Mouse (Mus musculus) large intestine, adult 2 months (tissue): ENCODE measurements around the gene Phka2. TPM values are rescaled to one million over a fixed set of nuclear protein-coding genes. Genes with fewer than 3 reads are reported as not detected.

Experiments used
- DNase-seq: peaks from one replicate; pipeline ENCODE4 v3.0.0-alpha.2; 2012; ENCODE audit warnings: low read depth, low spot score
- WGBS: fragments of 180-500 bp; shearing (Covaris S2); methylation state at CpG from one replicate; pipeline ENCODE4 v1.1.7; 2018; 5-methylcytosine and 5-hydroxymethylcytosine counted together
- polyA plus RNA-seq: library from polyadenylated mRNA; depleted of rRNA; stranded (reverse); fragments of >200 nt; gene quantifications from 2 replicates; pipeline ENCODE4 v1.2.3, GENCODE M21; 2012; rRNA removed

Gene Phka2
- polyA plus RNA-seq, 1 experiment = 4.7 TPM

DNA sequence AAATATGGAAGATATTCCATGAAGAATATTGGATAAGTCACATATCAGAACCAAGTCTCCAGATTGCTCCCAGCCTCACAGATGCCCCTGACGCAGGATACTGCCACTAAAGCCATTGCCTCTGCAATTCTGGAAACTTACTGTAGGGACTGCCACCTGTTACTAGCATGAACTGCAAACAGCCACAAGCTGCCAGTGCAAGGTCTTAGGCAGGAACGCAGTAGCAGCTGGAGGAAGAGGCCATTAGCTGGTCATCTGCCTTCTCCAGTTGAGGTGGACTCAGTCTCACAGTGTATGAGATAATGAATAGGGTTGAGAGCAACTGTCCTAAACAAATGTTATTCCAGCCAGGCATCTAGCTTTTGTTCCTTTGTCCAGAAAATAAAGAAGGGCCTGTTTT is 96.1 kb downstream of the Phka2 start:
- WGBS = 82% methylated on average over 2 of the region's 2 CpGs
- no peak for DNase-seq

DNA sequence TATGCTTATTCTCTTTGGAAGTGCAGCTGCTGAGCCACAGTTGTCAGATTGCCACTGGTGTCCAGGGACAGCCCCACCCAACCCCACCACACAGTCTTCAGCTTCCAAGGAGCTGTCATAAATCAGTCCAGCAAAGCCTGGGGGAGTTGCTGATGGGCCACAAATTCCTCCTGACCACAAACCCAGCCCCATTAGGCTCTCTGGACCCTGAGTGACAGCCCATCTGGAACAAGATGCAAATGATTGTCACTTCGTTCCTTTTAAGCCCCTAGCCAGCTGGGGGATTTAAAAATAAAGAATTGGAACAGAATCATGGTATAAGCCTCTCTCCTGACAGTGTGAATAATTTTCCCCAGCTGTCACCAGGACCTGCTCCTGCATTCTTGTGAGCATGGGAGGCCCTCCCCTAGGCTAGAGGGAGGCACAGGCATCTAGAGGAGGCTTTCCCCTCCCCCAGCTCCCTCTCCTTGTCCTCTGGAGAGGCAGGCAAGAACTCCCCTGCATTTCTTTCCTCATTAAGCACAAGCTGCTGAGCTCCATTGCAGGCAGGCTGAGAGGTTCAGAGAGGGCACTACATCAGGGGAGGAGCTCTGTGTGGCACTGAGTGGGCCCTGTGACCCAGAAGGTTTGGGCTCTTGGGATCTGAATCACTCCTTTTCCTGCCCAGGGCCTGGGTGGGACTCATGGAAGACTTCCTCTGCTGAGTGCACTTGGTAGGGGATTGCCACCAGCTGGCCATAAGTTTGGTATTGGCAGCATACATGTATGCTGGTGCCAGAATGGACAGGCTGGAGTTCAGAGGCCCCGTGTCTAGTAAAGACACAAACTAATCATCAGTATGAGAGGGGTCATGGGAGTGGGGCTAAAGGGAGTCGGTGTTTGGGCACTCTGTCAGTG is 96.8 kb downstream of the Phka2 start:
- 40% methylated on average over 3 of the region's 3 CpGs for whole genome bisulfite sequencing

DNA sequence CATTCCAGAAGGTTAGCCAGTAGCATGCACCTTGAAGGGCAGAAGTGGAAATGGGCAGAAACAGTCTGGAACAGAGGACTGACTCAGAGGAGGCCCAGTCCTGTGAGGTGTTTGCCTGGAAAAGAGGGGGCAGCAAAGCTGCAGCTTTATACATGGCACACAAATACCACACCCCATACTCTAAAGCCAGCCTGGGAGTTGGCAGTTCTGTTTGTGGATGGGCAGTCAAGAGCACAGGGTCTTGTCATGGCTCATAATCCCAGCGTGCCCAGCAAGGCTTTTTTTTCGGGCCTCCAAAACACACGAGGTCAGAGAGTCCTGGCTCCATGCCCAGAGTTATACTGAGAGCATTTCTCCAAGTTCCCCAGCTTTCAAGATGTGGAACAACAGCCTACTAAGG is 99.1 kb downstream of the Phka2 start:
- WGBS = 22% methylated on average over 3 of the region's 3 CpGs
- no peak for DNase-seq

More for the DNA sequence above, 96.8 kb downstream of the Phka2 start:
- no peak for DNase-seq

DNA sequence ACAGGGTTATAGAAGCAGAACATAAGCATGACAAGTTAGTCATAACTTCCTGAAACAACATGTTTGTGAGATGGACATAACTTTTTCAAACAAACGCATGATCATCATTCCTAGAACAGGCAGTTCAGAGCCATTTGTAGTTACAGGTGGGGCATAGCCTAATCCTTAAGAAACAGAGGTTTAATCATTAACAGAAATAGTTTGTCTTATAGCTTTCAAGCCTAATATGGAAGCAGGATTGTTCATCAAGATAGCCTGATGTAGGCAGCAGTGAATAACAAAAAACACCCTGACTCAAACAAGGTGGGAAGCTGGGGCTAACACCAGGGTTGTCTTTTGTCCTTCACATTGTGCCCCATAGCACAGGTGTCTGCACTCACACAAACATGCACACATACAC is 100.8 kb downstream of the Phka2 start:
- no peak for DNase-seq
- 39% methylated on average over 1 of the region's 1 CpGs for WGBS

DNA sequence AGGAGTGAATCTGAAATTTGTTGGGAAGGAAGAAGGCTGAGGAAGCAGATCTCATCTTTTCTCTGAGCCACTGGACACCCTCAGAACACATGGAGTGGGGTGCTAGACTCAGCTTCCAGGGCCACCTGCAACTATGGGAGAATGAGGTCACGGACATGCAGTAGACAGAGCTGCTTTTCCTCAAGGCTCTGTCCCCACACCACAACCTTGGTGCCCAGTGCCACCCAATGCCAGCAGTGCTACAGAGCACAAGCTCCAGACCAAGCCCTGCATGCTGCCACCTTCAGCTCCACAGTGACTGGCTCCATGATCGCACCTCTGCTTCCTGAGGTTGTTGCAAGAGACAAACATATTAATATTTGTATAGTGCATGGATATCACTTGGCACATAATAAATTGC is 101.3 kb downstream of the Phka2 start:
- WGBS = 75% methylated on average over 2 of the region's 2 CpGs
- no peak for DNase-seq

DNA sequence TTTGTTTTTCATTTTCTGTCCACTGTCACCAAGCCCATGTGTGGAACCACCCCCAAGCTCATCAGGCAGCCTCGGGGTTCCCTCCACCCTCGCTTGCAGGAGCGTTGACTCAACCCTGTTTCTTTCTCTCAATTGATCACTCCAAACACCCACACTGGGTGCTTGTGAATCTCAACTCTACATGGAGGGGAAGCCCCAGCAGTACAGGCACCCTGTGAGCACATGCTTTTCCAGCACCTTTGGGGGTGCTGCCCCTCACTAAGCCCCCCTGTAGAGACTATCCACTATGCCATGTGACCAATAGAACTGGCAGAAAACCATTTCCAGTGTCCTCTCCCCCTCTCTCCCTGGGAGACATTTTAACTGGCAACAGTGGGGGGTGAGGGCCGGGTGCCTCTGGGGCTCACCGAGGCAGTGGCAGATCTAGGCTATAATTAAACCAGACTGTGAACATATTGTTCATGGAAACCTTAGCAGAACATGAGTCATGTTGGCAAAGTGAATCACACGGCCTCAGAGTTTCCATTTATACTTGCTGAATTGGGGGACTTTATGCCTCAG is 102.1 kb downstream of the Phka2 start:
- DNase-seq = no peak
- 56% methylated on average over 6 of the region's 6 CpGs for WGBS

DNA sequence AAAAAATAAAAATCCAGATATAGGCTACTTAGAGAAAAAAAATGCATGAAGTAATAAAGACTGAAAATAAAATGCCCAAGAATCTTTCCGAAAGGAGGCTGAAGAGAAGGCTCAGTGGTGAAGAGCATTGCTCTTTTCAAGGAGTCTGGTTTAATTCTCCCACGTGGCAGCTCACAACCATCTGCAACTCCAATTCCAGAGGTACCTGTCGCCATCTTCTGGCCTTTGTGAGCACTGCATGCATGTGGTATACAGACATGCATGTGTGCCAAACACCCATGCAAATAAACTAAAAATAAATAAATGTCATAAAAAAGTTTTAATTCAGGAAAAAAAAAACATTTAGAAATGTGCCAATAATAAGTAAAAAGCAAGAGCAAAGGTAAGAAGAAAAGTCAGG is 107.9 kb downstream of the Phka2 start:
- 34% methylated on average over 3 of the region's 3 CpGs for WGBS
- DNase-seq = no peak

DNA sequence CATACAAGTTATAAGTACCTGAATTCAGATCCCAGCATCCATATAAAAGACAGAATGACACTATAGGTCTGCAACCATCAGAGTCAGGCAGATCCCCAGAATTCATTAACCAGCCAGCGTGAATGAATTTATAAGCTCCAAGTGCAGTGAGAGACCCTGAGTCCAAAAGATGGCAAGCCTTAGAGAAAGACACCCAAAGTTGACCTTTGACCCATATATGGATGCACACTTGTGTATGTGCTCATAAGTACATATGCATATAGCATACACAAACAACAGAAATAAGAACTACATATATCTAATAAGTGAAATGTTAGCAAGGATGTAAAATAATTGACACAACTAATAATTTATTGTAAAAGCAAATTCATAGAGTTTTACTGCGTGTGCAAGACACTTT is 108.5 kb downstream of the Phka2 start:
- no peak for DNase-seq
- 77% methylated on average over 2 of the region's 2 CpGs for WGBS

DNA sequence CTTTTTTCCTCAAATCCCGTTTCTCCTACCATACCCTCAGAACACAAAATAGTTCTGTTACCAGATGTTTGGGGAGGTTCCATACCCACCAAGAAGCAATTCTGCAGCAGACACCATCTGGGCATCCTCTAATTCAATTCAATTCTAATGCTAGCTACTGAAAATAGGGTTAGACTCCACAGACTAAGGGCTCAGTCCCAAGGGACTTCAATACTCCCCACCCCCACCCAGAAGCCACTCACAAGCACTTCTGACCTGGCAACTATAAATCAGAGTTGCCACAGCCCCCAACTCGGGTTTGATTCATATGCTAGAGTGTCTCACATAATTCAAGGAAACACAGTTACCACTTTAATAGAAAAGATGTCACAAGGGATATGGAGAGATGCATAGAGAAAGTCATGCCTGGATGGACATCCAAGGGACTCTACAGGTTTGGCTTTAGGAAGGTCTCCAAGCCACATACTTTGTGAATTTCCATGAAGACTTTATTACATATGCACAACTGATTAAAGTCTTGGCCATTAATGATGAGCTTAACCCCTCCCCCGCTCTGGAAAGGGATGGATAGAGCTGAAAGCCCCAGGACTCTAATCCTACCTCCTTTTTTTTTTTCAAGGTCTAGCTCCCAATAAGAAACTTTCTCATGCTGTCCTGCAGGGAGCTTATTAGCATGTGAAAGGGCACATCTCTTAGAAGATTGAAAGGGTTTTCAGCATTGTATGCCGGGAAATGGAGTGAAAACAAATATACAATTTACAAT is 109.1 kb downstream of the Phka2 start:
- no peak for DNase-seq
- 53% methylated on average over 4 of the region's 4 CpGs for WGBS

Other genes with a start within 250 kb of the Phka2 start
- gene Adgrg2, start 111.5 kb upstream of the Phka2 start, polyA plus RNA-seq = 0.12 and 0.21 TPM in 2 replicates
- gene Ppef1, start 233.6 kb downstream of the Phka2 start, polyA plus RNA-seq = not detected in 2 replicates